Mouse (Mus musculus) liver, embryonic 14.5 days (tissue): ENCODE results near the gene Tns3. TPM values are rescaled to one million over a fixed set of nuclear protein-coding genes. Genes with fewer than 3 reads are reported as not detected.

Experiments used
- ATAC-seq: fragments of 200-750 bp; cut with Nextera tagmentation; 2 replicates; pipeline ENCODE4 v1.8.0; 2017; ENCODE audit warnings: moderate number of reproducible peaks, mild to moderate bottlenecking, moderate library complexity; ENCODE audit not compliant: insufficient read depth
- DNase-seq, 3 experiments: peaks; one replicate each; pipeline ENCODE4 v3.0.0-alpha.2; 2012 to 2013; ENCODE audit warnings: low read depth in 3 of 3, low spot score in 3 of 3
- H3K27ac ChIP-seq: fragments of 300-500 bp; sonication (generic); 2 replicates; pipeline ENCODE4 v1.5.1; 2014; ENCODE audit warnings: moderate library complexity, mild to moderate bottlenecking, control low read depth, inconsistent platforms
- H3K27me3 ChIP-seq: fragments of 300-500 bp; sonication (generic); 2 replicates; pipeline ENCODE4 v1.6.1; 2014; ENCODE audit warnings: mild to moderate bottlenecking, low read length, moderate library complexity; ENCODE audit not compliant: control insufficient read depth, insufficient read depth
- H3K36me3 ChIP-seq: fragments of 300-500 bp; sonication (generic); replicated peaks from 2 replicates; pipeline ENCODE4 v1.6.1; 2014; ENCODE audit warnings: low read depth; ENCODE audit not compliant: control insufficient read depth, insufficient read depth
- H3K4me1 ChIP-seq, 2 experiments: fragments of 200-500 bp in 1 of 2; fragments of 300-500 bp in 1 of 2; sonication (generic) in 1 of 2; replicated peaks; 2 replicates each; pipeline ENCODE4 v1.6.1; 2012 to 2014; ENCODE audit warnings: antibody characterized with exemption in 1 of 2, inconsistent platforms in 1 of 2, low read length in 1 of 2; ENCODE audit not compliant: control insufficient read depth in 2 of 2, insufficient read depth in 2 of 2
- H3K4me2 ChIP-seq: fragments of 300-500 bp; sonication (generic); 2 replicates; pipeline ENCODE4 v1.6.1; 2014; ENCODE audit warnings: low read depth, mild to moderate bottlenecking, control low read depth, moderate library complexity
- H3K4me3 ChIP-seq, 2 experiments: fragments of 200-500 bp in 1 of 2; fragments of 300-500 bp in 1 of 2; sonication (generic) in 1 of 2; 2 replicates each; pipeline ENCODE4 v1.5.1; 2012 to 2014; ENCODE audit warnings: low read depth in 2 of 2, low read length in 2 of 2, mild to moderate bottlenecking in 2 of 2, control low read depth in 1 of 2, inconsistent platforms in 1 of 2, moderate library complexity in 1 of 2; ENCODE audit not compliant: insufficient read depth in 1 of 2
- H3K9ac ChIP-seq: fragments of 300-500 bp; sonication (generic); replicated peaks from 2 replicates; pipeline ENCODE4 v1.6.1; 2014; ENCODE audit warnings: mild to moderate bottlenecking, control low read depth, moderate library complexity
- H3K9me3 ChIP-seq: fragments of 300-500 bp; sonication (generic); 2 replicates; pipeline ENCODE4 v1.6.1; 2016; ENCODE audit warnings: low read length, mixed read lengths; ENCODE audit not compliant: control insufficient read depth
- CTCF ChIP-seq: IDR thresholded peaks from 2 replicates; pipeline ENCODE4 v1.5.1; 2016; ENCODE audit warnings: antibody characterized with exemption, low read depth, control low read depth
- EP300 ChIP-seq: IDR thresholded peaks from 2 replicates; pipeline ENCODE4 v1.6.1; 2016; ENCODE audit warnings: antibody characterized with exemption, low read depth
- WGBS: fragments of 180-500 bp; shearing (Covaris S2); extraction: QIAGEN DNeasy Blood & Tissue Kit; methylation state at CpG from one replicate; pipeline ENCODE4 v1.1.7; 2014; ENCODE audit not compliant: insufficient replicate concordance; 5-methylcytosine and 5-hydroxymethylcytosine counted together
- polyA plus RNA-seq, 2 experiments: library from polyadenylated mRNA; depleted of rRNA in 1 of 2; stranded (reverse) in 1 of 2; unstranded in 1 of 2; fragments of >200 nt; fragmentation: Nextera tagmentation in 1 of 2; extraction: Ambion mirVana in 1 of 2; gene quantifications; 2 replicates each; pipeline versions ENCODE4 v1.2.1 to v1.2.3; 2012 to 2014

Tns3 gene
- polyA plus RNA-seq, 2 experiments: 2.0 to 3.0 TPM

DNA sequence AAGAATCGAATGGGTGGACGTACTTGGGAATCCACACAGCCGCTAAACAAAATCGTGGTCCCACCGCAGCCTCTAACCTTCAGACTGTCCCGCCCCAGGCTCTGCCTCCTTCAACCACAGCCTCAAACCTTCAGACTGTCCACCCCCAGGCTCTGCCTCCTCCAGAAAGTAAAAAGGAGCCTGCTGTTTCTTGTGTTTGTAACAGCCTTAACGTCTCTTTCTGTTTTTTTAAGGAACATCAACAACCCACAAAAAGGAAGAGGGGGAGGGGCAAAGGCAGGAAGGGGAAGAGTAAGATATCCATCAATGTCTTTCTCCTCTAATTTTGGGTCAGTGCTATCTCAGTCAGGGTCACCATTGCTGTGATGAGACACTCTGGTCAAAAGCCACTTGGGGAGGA, 25.2 kb upstream of the Tns3 start:
- ATAC-seq (no peak), DNase-seq (no peak)
- H3K9me3 ChIP-seq: no peaks in the 10 kb centered on the region
- H3K27me3 ChIP-seq: no peaks in the 10 kb centered on the region
- 10% methylated on average over 7 of the region's 7 CpGs for WGBS
- no peak for TF ChIP-seq CTCF
- no peak for TF ChIP-seq EP300
- no peaks in the 10 kb centered on the region for H3K36me3 ChIP-seq
- H3K4me3 ChIP-seq: no peak overlapping the region
- peaks cover 0 to 20% of the 10 kb centered on the region in 2 experiments; a peak in 2 of 4 replicates for H3K4me1 ChIP-seq
- no peak overlapping the region for H3K27ac ChIP-seq
- H3K4me2 ChIP-seq: 0 out of 2 replicates have a peak overlapping the region, but pooled peaks have one; percentile 3
- no peak overlapping the region for H3K9ac ChIP-seq

DNA sequence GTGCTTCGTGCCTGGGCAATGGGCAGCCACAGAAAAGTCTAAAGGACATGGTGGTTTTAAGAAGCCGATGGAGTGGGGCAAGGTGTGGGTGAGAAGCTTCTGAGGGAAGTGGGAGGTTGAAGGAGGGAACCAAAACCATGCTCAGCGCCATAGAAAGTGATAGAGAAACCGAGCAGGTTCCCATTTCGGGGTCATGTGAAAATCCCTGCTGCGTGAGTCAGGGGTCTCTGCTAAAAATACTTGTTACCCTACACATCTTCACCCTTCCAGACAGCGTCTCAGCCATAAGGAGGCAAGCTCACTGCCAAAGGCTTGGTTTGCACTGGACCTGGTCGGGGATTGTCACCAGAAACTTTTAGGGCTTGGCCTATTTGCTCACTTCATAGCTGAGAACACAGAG, 24.6 kb upstream of the Tns3 start:
- WGBS: 47% methylated on average over 8 of the region's 8 CpGs
- TF ChIP-seq CTCF (no peak), EP300 (no peak)
- Histone ChIP-seq H3K27me3 (no peaks in the 10 kb centered on the region), H3K27ac (no peak overlapping the region), H3K36me3 (no peaks in the 10 kb centered on the region), H3K4me2 (no peak overlapping the region), H3K9ac (no peak overlapping the region), H3K9me3 (no peaks in the 10 kb centered on the region), H3K4me1 (peaks cover 0 to 19% of the 10 kb centered on the region in 2 experiments; a peak in 2 of 4 replicates), H3K4me3 (no peak overlapping the region)
- no peak for DNase-seq
- no peak for ATAC-seq

DNA sequence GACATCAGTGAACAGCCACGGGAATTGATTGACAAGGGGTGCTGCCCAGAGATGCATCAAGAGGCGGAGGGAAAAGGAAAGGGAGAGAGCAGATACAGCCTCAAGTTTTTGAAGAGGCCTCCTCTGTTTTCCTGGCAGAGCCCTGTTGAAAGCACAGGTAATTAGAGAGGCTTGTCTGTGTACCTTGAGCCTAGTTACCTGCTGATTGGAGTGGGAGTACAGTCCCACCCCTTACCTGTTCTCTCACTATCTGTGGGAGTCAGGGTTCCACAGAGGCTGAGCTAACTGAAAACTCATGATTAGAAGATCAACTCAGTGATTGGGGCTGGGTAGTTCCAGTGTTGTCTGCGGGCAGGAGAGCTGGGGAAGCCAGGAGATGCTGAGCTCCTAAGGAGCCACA, 22.2 kb upstream of the Tns3 start:
- H3K27me3 ChIP-seq: no peaks in the 10 kb centered on the region
- H3K9me3 ChIP-seq: no peaks in the 10 kb centered on the region
- no peak overlapping the region for H3K4me2 ChIP-seq
- TF ChIP-seq CTCF (no peak), EP300 (no peak)
- H3K27ac ChIP-seq: no peak overlapping the region
- H3K36me3 ChIP-seq: no peaks in the 10 kb centered on the region
- no peak overlapping the region for H3K9ac ChIP-seq
- DNase-seq: no peak
- no peak overlapping the region for H3K4me3 ChIP-seq
- WGBS: 41% methylated on average over 3 of the region's 3 CpGs
- H3K4me1 ChIP-seq: peaks cover 0 to 8% of the 10 kb centered on the region in 2 experiments; a peak in 2 of 4 replicates
- no peak for ATAC-seq

DNA sequence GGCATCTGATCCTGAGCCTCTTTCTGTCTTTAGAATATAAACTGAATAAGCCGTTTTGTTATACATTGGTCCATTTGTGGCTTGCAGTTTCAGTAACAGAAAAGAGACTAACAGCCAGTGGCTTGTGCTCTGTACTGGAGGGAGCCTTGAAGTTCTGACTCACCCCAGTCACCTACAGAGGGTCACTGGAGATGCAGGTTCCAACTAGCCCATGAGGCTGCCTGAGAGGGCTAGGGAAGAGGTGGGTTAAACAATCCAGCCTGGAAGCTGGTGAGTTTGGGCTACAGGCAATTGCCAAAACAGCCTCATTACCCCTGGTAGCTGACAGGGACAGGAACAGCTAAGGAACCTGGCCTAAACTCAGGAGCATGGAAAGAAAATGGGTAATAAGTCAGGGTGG, 21.7 kb upstream of the Tns3 start:
- DNase-seq (no peak), ATAC-seq (no peak)
- Histone ChIP-seq H3K4me3 (no peak overlapping the region), H3K9me3 (no peaks in the 10 kb centered on the region), H3K27ac (no peak overlapping the region), H3K36me3 (no peaks in the 10 kb centered on the region), H3K27me3 (no peaks in the 10 kb centered on the region), H3K4me2 (no peak overlapping the region), H3K9ac (no peak overlapping the region), H3K4me1 (peaks cover 0 to 5% of the 10 kb centered on the region in 2 experiments; a peak in 1 of 4 replicates)
- WGBS: 55% methylated on average over 1 of the region's 1 CpGs
- TF ChIP-seq CTCF (no peak), EP300 (no peak)

DNA sequence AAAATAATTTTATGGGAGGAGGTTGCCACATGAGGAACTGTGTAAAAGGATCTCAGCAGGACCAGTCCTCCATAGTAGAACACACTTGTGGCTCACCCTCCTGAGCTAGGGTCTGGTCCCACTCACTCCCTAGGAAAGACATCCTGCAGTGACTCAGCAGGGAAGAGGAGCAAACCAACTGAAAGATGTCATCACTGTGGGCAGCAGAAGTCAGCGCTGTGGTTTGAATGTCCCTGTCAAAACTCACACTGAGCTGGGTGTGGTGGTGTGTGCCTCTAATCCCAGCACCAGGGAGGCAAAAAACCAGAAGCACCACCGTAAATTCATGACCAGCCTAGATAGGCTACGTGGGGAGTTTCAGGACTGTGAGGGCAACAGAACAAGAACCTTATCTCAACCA, 20.9 kb upstream of the Tns3 start:
- Histone ChIP-seq H3K36me3 (no peaks in the 10 kb centered on the region), H3K4me2 (no peak overlapping the region), H3K4me3 (no peak overlapping the region), H3K27me3 (no peaks in the 10 kb centered on the region), H3K9ac (no peak overlapping the region), H3K27ac (no peak overlapping the region), H3K9me3 (no peaks in the 10 kb centered on the region), H3K4me1 (peaks cover 0 to 5% of the 10 kb centered on the region in 2 experiments; a peak in 1 of 4 replicates)
- ATAC-seq (no peak), DNase-seq (no peak)
- TF ChIP-seq CTCF: no peak
- no peak for TF ChIP-seq EP300
- 3% methylated on average over 3 of the region's 3 CpGs for WGBS
